Mouse (Mus musculus) brain, embryonic 18.5 days (tissue): Measurements from ENCODE around the gene Pigr.

Experiments
- DNase-seq: peaks from one replicate; pipeline ENCODE4 v3.0.0-alpha.2; 2012; ENCODE audit warnings: low read depth, low spot score

The Pigr gene

GRCm38 (mm10) chr1:130877889-130878614 lies 51.6 kb downstream of the Pigr start:
- DNase-seq: no peak

- no peak for DNase-seq
Measured at GRCm38 (mm10) chr1:130879927-130880326, 53.4 kb downstream of the Pigr start.

- DNase-seq: no peak
Measured at GRCm38 (mm10) chr1:130883146-130883545, 56.7 kb downstream of the Pigr start.

- no peak for DNase-seq
Measured at GRCm38 (mm10) chr1:130887354-130887753, 60.9 kb downstream of the Pigr start, which contains the start of gene Il24. TSS of gene Il24 (minus strand) at chr1:130887454.

- DNase-seq: no peak
Measured at GRCm38 (mm10) chr1:130892446-130892845, 66.0 kb downstream of the Pigr start.

GRCm38 (mm10) chr1:130893329-130894040 lies 67.0 kb downstream of the Pigr start:
- no peak for DNase-seq

GRCm38 (mm10) chr1:130894468-130894867 lies 68.0 kb downstream of the Pigr start:
- no peak for DNase-seq
